Mouse (Mus musculus) spleen, adult 2 months (tissue): ENCODE results near the gene 1700034I23Rik. TPM values are rescaled to one million over a fixed set of nuclear protein-coding genes. Genes with fewer than 3 reads are reported as not detected.
A peak's percentile ranks its signal among the peaks of the same experiment; 100 is the strongest.
"Not testable (repeated sequence)": the region's sequence is repeated elsewhere in the genome, so short reads cannot be mapped to it uniquely, and the experiment has no call there.

Experiments
- DNase-seq, 2 experiments: peaks; one replicate each; pipeline versions ENCODE4 v3.0.0 to v3.0.0-alpha.2; 2012 to 2021; ENCODE audit warnings: low spot score in 2 of 2, low read depth in 1 of 2
- H3K27ac ChIP-seq: fragments of 200-500 bp; 2 replicates; pipeline ENCODE4 v1.5.1; 2012; ENCODE audit warnings: low read length, inconsistent platforms; ENCODE audit not compliant: insufficient read depth
- H3K27me3 ChIP-seq: fragments of 200-500 bp; 2 replicates; pipeline ENCODE4 v1.6.1; 2012; ENCODE audit warnings: mild to moderate bottlenecking, moderate library complexity, low read length, inconsistent platforms; ENCODE audit not compliant: control insufficient read depth, insufficient read depth
- H3K36me3 ChIP-seq: fragments of 200-500 bp; 2 replicates; pipeline ENCODE4 v1.6.1; 2012; ENCODE audit warnings: mild to moderate bottlenecking, low read length, inconsistent platforms; ENCODE audit not compliant: control insufficient read depth, insufficient read depth
- H3K4me1 ChIP-seq: fragments of 200-500 bp; 2 replicates; pipeline ENCODE4 v1.6.1; 2011; ENCODE audit warnings: inconsistent platforms; ENCODE audit not compliant: control insufficient read depth, insufficient read depth, insufficient read length
- H3K4me3 ChIP-seq: fragments of 200-500 bp; 2 replicates; pipeline ENCODE4 v1.5.1; 2011; ENCODE audit warnings: mild to moderate bottlenecking, inconsistent platforms; ENCODE audit not compliant: insufficient read depth, insufficient read length; ENCODE audit errors: extremely low read depth
- CTCF ChIP-seq: fragments of 200-500 bp; IDR thresholded peaks from 2 replicates; pipeline ENCODE4 v1.5.1; 2011; ENCODE audit warnings: mild to moderate bottlenecking, inconsistent platforms; ENCODE audit not compliant: insufficient read depth, insufficient read length, insufficient replicate concordance; ENCODE audit errors: extremely low read depth
- POLR2A ChIP-seq: fragments of 200-500 bp; IDR thresholded peaks from 2 replicates; pipeline ENCODE4 v1.6.1; 2011; ENCODE audit warnings: low read depth, low read length, inconsistent platforms
- WGBS: fragments of 180-500 bp; shearing (Covaris S2); methylation state at CpG from one replicate; pipeline ENCODE4 v1.1.7; 2018; 5-methylcytosine and 5-hydroxymethylcytosine counted together
- polyA plus RNA-seq: library from polyadenylated mRNA; depleted of rRNA; stranded (reverse); fragments of >200 nt; gene quantifications from 2 replicates; pipeline ENCODE4 v1.2.3, GENCODE M21; 2012; rRNA removed

Gene 1700034I23Rik
- not detected in 2 replicates for polyA plus RNA-seq

DNA sequence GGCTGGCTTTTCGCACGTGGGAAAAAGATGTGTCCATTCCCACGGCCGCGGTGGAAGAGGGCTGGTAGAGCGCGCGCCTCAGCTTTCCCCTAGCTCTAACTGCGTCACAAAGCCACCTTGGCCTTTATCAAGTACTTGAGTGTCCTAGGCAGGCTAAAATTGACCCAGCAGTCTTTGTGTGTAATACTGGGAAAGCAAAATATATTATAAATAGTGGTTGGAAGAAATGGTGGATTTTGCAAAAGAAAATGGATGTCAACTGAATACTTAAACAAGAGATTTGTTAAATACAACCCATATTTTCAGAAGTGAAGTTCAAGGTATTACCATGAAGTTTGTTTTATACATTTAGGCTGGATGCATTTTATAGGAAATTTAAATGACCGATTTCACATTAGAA is at the start of gene 1700034I23Rik:
TSS of gene 1700034I23Rik (minus strand) at position 101 of the 400 bp plus-strand sequence.
- 98% methylated on average over 7 of the region's 10 CpGs for WGBS
- H3K36me3 ChIP-seq, H3K4me3 ChIP-seq, H3K27ac ChIP-seq, DNase-seq, H3K27me3 ChIP-seq, H3K4me1 ChIP-seq: not testable (repeated sequence)

GRCm38 (mm10) chr3:40951365-40951764 is 49.0 kb upstream of the 1700034I23Rik start:
- Histone ChIP-seq H3K36me3 (no peaks in the 10 kb centered on the region), H3K27ac (no peak overlapping the region), H3K4me3 (peak overlapping the region; percentile 79), H3K27me3 (no peaks in the 10 kb centered on the region), H3K4me1 (no peaks in the 10 kb centered on the region; the same call in 1 of the 2 replicates)
- DNase-seq, result no peak
- 8% methylated on average over 7 of the region's 7 CpGs for WGBS
- TF ChIP-seq CTCF (no peak), POLR2A (no peak)

DNA sequence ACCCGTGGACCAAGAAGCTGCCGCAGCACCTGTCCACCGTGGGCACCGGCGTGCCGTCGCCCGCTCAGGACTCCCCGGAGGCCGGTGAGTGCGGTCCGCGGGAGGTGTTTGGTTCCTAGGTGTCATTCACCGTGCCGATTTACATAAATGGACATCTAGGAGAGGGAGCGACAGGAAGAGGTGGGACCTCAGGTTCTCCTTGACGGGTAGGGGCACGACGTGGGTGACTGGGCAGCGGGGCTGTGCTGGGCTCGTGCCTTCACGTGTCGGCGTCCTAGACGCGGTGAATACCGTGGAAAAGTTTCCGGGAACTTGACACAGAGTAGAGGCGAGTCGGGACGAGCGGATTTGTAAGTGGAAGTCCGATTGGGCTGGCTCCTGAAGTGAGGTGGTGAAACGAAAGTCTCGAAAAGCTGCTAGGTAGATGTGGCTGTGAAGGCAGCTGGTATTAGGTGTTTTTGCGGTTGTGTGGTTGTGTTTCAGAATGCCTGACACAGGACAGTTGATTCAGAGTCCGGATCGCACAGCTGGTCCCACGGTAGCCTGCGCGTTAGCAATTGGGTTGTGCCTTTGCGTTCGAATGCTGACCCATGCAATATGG is 48.4 kb upstream of the 1700034I23Rik start:
- Histone ChIP-seq H3K4me1 (no peaks in the 10 kb centered on the region; the same call in 1 of the 2 replicates), H3K27me3 (no peaks in the 10 kb centered on the region), H3K27ac (peak overlapping the region; percentile 71; the same call in 1 of the 2 replicates), H3K36me3 (no peaks in the 10 kb centered on the region), H3K4me3 (peak overlapping the region; percentile 79)
- WGBS, result under 1% methylated on average over 43 of the region's 43 CpGs
- peak; percentile 34 to 52 for DNase-seq
- TF ChIP-seq POLR2A (no peak), CTCF (no peak)

DNA sequence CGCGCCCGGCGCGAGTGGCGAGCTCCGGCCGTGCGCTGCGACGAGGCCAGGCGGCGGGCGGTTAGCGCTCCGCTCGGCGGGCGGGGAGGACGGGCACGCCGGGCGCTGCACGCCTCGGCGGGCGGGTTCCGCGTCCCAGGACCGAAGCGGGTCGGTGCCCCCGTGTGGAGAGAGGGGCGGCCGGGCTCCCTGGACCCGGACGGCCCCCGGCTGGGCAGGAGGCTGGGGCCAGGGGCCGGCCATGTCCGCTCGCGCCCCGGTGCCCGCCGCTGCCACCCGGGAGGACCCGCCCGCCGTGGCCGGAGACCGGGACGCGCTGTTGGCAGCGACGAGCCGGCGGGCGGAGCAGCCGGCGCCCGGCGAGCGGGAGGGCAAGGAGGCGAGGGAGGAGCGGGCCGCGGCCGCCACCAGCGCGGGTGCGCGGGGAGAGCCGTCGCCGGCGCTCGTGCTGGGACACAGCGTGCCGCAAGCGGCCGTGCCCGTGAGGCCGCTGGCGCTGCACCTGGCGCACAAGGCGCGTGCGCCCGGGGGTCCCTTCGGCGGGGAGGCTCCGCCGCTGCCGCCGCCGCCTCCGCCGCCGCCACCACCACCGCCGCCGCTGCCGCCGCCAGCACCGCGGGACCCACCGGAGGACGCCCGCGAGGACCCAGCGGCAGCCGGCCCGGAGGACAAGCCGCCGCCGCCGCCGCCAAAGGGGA is 47.7 kb upstream of the 1700034I23Rik start:
- under 1% methylated on average over 114 of the region's 118 CpGs for WGBS
- Histone ChIP-seq H3K27ac (peak overlapping the region; percentile 71), H3K4me3 (peak overlapping the region; percentile 79), H3K36me3 (no peaks in the 10 kb centered on the region), H3K27me3 (no peaks in the 10 kb centered on the region), H3K4me1 (no peaks in the 10 kb centered on the region; the same call in 1 of the 2 replicates)
- DNase-seq, result no peak
- no peak for TF ChIP-seq CTCF
- no peak for TF ChIP-seq POLR2A

DNA sequence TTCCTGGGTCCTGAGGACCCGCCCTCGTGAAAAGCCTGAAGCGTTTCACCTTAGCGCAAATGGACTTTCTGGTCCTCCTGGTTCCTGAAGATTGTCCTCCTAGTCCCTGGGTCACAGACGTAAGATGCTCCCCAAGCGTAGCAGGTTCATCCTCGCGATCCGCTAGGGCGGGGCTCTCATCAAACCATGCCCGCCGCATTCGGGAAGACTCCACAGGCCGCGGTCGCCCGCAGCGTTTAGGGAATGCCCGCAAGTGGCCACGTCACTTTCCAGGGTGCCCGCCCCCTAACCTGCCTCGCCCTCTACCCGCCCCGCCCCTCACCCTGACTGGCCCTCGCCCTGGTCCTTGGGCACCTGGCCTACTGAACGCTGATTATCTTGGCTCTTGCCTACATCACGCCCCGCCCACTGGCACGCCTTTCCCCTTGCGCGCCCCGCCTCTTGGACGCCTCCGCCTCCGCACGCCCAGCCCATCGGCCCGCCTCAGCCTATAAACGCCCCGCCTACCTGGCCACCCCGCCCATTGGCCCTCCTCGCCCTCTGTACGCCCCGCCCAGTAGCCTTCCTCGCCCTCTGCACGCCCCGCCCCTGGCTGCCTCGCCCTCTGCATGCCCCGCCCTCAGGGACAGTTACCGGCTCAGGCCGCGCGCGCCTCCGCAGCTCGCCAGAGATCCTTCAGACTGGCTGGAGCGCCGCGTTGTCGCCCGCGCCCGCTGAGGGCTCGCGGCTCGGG is 47.0 kb upstream of the 1700034I23Rik start, which contains the start of gene Larp1b:
TSS of gene Larp1b (plus strand) at position 659 of the 733 bp plus-strand sequence.
- no peaks in the 10 kb centered on the region for H3K27me3 ChIP-seq
- H3K27ac ChIP-seq, result peak within 1 kb of the TSS; percentile 71
- DNase-seq, result peak; percentile 92 to 100
- TF ChIP-seq CTCF (no peak), POLR2A (peak; percentile 58)
- under 1% methylated on average over 66 of the region's 66 CpGs for WGBS
- H3K36me3 ChIP-seq, result no peaks in the 10 kb centered on the region
- H3K4me3 ChIP-seq, result peak within 1 kb of the TSS; percentile 79
- no peaks in the 10 kb centered on the region; the same call in 1 of the 2 replicates for H3K4me1 ChIP-seq

- Histone ChIP-seq H3K36me3 (peaks cover 2% of the 10 kb centered on the region; the same call in 1 of the 2 replicates), H3K4me1 (no peaks in the 10 kb centered on the region), H3K27me3 (no peaks in the 10 kb centered on the region), H3K27ac (no peak overlapping the region), H3K4me3 (no peak overlapping the region)
- TF ChIP-seq POLR2A, result no peak
- TF ChIP-seq CTCF, result no peak
- DNase-seq, result no peak
These were observed 36.7 kb upstream of the 1700034I23Rik start for GRCm38 (mm10) chr3:40939019-40939418.
